Mouse (Mus musculus) ovary, postnatal 36 days (tissue): ENCODE measurements at regions not wholly inside any gene's neighbourhood (a gene's known extent, or its start where the extent isn't known, plus 50 kb on each side); places are given as distances from the start of the nearest gene placed in this dataset.

Experiments
- DNase-seq: peaks from one replicate; pipeline ENCODE4 v3.0.0; 2022; ENCODE audit warnings: low spot score, mixed read lengths

DNA sequence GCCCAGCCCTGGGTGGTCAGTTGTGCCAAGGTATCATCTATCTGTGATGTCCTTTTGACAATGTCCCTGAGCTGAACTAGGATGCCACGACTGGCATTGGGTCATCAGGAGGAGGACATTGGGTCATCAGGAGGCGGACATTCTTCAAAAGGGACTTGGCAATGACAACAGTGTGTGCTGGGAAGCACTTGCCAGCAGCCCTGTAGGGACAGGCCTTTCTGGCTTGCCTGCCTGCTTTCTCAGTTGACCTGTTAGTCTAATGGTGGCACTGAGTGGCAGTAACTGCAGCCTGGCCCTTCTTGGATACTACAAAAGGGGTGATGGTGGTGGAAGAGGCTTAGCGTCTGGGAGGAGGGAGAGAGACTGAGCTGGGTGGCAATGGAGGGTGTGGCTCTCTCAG is 137.2 kb upstream of the Prox1 start:
- DNase-seq = no peak

DNA sequence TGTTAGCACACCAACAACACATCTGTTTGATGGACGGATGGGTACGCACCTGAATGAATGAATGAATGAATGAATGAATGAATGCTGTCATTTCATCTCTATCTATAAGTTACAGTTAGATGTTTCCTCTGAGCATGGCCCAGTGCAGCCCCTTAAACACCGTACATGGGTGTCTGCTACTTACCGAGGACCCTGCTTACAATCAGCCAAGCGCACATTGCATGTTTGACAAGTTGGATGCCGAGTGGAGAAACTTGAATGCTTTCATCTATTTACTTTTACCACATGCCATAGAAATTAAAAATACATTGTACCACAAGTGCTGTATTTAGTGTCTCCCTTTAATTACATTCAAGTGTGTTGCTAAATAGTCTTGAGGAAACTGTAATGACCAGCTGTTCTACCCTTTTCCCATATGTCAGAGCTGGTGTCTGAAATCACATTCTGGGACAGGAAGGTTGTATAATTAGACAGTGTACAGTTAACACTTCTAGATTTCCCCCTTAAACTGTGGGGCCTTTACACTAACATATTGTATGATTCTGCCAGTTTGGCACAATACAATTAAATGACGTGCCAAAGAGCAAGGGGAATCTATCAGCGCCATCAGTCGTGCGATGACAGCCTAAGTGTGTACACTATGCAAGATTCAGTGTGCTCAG is 127.3 kb upstream of the Prox1 start:
- DNase-seq = no peak

DNA sequence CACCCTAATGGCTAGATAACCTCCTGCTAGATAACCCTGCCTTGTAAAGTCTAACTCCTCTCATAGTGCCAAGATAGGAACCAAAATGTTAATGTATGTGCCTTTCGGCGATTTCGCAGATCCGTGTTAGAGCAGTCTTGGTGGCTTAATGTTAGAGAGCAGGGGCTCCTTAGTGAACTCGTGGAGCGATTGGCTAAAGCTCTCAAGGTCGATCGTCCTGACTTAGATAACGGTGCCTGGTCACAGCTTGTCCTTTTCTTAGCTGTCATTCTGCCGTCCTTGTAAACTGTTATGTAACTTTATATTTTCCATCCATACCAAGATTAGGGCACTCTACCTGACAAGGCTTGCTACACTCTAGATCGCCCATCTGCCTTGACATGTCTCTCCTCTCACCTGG is 119.5 kb upstream of the Prox1 start:
- no peak for DNase-seq

DNA sequence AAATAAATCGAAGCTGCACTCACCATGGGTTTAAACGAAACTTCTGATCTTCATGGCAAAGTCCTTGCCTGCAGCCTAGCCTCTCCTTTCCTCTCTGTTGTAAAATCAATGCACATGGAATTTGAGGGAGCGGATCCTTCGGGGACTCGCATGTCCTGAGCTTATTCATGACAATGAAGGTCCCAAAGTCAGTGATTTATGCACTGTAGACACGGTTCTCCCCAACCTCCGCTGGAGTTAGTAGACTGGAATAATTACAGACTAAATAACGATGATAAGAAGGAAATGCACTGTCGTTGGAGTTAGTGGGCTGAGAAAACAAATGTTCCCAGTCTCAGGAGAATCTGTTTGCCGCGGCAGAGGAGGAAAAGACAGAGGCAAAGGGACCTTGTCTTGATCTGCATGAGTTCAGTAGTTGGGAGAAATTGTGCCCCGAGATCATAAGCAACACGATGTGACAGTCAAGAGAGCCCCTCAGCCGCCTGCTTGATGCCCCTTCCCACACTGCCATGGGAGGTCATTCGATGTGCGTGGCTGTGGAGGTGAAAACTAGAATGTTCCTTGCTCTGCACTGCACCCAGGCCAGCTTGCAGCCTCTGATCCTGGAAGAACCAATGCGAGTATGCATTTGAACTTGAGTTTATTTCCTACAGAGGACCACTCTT is 116.1 kb upstream of the Prox1 start:
- DNase-seq = no peak

DNA sequence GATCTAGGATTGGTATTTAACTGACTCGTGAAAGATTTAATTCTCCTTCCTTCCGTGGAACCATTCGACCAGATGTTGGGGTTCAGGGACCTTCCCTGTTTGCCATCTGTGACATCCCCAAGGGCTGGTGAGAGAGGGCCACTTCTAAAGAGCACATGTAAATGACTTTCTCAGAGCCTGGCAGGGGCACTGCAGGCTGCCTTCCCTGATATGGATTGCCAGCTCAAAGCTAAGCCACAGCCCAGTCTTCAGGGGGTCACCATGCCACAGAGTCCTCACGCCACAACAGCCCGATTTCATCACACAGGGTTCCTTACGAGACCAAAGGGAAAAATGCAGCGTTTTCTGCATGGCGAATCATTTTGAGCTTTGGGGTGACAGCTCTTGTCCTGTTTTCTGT is 115.1 kb upstream of the Prox1 start:
- DNase-seq = no peak

DNA sequence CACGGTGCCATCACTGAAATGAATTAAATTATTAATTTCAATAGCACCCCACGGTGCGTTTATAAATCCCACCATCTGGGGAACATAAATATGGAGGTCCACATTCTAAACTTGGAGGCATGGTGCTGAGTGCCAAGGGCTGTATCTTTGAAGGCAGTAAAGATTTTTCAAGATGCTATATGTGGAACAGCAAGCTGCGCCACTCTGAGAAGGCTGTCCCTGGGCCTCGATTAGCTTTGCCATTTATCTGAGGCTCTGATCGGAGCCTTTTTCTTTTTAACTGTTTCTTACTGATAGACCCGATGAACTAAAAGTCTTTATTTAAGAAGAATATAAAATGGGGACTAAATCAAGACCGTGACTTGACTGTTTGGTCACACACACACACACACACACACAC is 114.5 kb upstream of the Prox1 start:
- no peak for DNase-seq

DNA sequence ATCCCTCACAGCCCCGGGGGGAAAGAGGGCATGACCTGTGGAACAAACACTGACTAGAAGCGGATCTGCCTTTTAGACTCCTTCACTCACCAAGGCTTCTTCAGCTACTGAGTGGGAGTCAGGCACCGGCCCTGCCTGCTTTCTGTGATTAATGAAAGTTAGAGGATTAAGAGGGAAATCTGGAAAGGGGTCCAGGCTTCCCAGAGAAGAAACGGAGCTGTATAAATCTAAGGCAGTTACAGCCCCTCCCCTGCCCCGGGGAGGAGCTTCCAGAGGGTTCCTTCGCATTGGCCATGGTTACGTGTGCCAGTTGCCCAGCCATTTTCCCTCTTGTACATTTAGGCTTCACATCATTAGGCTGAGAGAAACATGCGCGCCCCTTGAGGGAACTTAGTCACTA is 113.6 kb upstream of the Prox1 start:
- no peak for DNase-seq

DNA sequence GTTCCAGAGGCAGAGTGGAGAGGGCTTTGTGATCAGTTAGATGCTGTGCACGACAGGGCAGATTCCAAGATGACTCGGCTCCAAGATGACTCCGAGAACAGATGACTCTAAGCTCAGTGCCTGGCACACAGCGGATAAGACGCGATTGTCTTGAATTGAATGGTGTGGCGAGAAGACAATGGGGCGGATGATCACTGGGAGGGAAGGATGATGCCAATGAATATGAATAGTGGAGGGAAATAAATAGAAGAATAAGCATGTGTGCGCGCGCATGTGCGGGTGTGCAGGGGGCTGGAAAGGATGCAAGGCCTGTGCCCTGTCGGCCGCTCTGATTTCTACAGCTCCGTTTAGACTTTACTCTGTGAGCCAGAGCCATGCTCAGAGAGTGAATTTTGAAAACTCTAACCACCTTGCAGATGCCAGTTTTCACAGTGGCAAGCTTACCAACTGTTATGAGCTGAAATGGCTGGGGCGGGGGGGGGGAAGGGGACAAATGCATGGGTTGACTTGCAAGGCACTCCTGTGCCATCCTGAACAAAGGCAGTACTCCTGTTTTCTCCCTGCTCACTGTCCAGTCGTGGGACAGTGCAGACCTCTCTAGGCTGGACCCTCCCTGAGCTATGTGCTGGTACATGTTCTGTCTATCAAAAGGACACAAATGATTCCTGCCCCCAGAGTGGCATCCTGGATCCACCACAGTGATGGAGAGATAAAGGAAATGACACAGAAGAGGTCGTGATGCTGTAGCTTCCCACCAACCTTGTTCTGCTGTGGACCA is 109.8 kb upstream of the Prox1 start:
- DNase-seq = no peak

DNA sequence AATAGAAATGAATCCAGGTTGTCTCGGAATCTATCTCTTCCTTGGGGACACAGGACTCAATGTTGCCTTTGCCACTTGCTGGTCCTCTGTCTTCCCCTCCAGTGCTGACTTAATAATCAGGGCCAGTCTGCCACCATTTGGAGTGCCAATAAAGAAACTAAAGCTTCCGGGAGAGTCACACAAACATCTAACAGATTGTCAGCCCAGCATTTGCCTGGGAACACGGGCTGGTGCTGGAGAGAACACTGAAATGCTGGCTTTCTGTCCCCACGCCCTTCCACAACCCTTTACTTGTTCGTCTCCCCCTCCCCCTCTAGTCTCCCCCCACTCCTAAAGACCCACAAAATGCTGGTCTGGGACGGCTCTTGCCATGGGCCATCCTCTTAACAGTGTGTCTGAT is 104.4 kb upstream of the Prox1 start:
- no peak for DNase-seq

DNA sequence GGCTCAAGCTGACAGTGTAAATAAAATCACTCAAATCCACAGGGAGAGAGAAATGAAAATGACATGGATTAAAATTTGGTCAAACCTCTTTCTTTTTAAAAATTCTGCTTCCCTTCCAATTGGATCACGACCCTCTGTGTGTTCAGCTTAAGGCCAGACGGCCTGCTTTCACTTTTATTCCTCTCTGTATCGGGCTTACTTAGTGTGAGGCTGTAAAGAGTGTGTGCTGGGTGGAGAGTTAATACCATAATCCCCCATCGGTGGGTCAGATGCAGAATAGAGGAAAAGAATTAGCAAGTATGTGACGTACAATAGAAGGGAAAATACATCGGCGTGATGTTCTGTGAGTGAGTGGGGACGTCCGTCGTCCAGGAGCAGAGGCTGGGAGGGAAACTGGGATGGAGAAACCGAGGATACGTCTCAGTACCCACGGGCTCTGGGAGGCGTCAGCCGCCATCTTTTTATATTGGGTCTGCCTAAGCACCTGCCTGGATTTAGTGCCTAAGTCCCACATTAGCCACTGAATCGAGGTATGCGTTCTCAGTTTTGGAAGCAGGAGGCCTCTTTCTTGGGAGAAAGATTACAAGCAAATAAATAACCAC is 100.4 kb upstream of the Prox1 start:
- DNase-seq = no peak

DNA sequence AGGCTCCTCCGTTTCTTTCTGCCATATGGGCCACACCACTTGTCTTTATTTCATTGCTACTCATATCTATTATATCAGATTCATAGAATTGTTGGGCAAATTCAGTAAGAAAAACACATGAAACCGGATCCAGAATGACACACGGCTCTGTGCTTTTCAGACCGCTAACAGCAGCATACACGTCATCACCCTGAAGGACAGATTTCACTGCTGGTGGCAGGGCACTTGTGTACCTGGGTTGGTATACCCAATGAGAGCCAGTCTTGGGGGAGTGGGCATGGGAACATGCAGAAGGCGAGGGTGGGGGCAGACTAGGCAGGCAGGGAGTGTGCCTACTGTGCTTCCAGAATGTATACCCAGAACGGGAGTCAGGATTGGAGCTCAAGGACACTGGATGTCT is 98.7 kb upstream of the Prox1 start:
- DNase-seq = no peak

DNA sequence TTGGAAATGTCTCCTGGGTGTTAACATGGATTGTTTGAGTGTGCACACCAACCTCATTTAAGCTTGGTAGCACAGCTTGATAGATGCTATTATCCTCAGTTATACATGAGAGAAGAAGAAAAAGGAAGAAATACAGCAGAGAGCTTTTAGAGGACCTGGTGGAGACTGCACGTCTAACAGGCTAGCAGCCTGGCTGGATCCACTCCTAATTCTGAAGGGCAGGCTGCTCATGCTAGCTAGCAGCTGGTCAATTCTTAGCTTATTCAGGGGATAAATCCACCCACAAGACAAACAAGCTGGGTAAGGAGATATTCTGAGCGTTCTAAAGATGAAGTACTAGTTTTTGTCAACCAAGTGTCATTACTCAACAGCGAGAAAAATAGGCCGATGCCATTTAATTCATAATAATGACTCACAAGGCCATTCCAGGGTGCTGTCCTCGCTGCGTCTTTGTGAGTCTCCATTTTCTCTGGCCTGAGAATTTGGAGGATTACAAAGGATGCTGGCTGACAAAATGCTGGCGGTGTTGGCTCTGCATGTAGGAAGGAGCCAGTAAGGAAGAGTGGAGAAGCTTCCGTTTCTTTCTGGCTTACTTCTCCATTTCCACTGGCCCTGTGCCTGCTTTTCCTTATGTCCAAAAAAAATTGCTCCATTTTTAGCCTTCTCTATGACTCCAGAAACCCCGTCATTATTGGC is 94.7 kb upstream of the Prox1 start:
- DNase-seq = no peak

DNA sequence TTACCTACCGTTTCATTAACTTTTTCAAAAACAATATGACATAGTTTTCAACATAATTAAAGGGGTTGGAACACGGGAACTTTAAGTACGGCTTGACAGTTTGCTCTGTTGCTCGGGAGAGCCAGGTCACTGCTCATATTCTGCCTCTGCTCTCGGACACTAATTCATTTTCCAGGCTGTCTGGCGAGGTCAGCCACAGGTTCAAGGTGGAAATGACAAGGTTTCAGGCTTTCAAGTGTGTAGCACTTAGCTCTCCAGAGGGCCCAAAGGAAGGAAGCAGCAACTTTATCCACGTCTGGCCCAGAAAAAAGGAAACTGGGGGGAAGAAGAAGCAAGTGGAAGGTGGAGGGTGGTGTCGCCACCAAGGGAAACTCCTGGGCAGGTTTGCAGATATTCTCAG is 94.0 kb upstream of the Prox1 start:
- DNase-seq = no peak

DNA sequence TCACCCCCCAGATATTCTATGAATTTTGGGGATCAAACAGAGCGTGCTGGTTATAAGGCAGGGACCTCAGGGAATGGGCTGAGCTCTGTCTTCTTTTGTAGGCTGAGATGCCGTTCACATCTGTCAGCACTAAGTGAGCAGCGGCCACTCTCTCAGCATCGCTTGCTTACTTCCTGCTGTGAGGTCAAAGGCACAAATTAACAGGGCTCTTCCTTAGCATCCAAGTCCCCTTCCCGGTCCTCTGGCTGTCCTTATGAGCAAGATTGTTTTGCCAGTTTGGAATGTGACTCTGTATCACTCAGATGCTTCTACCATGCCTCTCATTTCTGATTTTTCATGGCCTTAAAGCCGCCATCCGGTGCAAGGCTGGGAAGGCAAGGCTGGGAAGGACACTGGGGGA is 93.1 kb upstream of the Prox1 start:
- DNase-seq = no peak

DNA sequence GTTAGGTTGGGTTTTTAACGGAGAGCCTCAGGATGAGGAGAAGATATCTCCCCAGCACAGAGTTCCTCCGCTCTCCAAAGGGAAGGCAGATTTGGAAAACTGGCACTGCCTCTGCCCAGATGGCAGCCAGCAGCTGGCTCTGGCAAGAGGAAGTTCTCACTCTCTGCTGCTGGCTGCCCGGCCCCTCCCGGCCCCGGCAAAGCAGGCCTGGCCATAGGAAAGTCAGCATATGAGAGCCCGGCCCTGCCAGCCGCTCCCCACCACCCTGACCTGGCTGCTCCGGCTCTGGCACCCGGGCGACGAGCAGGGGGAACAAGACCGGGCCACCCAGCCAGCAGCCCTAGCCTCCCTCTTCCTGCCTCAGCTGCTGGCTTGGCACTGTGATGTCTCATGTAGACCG is 89.1 kb upstream of the Prox1 start:
- DNase-seq = no peak

DNA sequence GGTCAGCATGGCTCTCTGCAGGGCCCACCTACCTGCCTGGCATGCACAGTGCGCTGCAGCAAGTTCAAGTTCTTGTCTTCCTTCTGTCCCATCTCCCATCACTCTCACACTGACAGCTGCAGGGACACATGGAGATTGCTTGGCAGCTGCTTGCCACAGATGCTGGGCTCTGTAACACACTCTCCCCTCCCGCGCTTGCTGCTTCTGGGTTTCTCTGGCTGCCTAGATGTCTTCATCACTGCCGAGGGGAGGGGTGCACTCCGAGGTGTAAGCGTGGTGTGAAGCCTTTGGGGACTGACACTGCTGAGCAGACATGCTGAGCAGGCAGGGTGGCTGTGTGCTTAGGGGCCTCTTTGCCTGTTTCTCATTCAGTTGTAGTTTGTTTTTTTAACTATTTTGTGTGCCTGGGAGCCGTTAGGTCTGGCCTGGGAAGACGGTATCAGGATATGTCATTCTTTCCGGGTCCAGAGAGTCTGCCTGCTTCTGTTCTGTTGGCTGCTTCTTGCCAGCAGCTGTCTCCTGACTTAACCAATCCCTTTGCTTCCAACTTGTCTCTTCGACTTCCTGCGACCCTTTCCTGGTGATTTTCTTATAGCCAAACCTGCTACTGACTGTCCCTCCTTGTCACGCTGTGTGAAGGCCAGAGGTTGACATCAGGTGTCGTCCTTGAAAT is 80.2 kb upstream of the Prox1 start:
- no peak for DNase-seq

DNA sequence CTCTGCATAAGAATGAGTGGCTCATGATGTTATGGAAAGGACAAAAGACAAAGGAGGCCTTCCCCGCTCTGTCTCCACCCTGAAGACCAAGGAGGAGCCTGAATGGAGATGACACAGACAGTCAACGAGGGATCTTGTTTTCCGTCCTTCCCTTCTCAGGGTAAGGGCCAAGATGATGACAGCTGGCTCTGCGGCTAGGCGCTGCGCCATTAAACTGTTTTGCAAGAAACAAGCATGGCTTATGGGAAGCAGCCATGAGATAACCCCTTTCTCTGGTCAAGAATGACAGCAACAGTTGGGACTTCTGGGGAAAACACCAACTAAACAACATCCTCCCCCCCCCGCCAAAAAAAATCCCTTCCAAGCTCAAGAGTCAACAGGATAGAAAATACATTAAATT is 72.0 kb upstream of the Prox1 start:
- DNase-seq = no peak

DNA sequence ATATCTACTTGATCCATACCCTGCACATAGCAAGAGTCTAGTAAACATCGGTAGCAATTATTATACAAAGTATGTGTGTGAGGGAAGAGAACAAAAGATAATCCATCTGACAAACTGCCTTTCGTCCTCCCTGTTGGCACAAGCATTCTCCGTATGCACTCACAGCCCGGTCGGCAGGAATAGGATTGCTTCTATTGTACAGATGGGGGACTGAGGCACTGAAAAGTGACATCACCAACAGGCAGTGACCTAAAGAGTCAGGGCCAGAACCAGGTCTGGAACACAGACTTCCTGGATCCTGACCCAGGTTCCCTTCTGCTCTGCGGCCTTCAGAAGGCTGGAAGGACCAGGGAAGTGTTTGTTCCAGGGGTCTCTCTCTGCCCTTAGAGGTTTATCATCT is 69.3 kb upstream of the Prox1 start:
- DNase-seq = no peak

DNA sequence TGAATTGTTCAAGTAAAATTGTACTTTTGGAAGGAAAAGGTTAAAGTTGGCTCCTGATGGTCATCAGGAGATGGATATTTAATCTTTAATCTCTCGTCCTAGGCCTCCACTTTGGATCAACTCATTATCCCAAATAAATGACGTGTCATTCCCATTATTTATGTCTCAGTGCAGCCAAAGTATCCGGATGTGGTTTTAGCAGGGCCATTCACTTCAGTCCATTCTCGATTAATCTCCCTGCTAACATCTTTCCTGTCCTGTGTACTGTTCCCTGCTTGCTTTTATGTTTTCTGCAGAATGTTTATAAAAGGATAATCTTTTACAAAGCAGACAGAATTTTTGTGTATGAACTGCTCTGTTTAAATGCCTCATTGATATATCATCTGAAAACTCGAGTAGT is 60.4 kb upstream of the Prox1 start:
- DNase-seq = no peak

DNA sequence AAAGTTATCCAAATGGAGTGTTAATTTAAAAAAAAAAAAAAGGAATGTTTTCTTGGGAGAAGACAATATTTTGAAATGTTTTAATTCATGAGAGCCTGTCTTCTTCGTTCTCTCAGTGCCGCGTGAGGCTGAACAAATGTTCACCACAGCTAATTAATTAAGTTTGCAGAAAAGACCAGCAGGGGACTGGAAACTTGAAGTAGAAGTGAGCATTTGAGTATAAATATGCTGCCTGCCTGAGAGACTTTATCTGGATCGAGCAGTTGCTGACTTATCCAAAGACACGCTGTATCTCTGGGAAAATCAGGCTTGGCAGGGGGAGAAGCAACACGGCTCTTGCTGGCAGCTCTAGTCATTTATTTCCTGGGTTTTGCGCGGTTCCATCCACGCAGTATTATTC is 49.9 kb upstream of the Prox1 start:
- DNase-seq = no peak
